Mouse (Mus musculus): ENCODE results near the gene Pde4b.

DNA sequence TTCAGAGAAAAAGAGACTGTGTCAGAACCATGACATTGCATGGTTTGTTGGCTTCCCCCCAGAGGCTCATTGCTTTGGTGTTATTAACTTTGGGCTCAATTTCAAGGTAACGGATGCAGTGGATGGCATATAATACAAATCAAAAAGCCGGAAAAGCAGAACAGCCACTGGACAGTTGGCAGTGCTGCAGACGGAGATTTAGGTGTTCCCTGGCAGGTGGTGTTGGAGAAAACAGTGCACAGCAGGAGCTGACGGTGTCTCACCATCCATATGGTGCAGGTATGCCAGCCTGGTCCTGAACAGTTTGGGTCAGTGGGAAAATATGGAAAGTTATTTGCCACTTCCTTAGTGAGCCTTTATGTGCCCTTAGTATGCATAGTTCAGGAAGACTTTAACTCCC is 1.0 kb upstream of the Pde4b start:
- TF ChIP-seq CTCF (conservative IDR thresholded peaks at IDR 0.05; ENCODE audit: insufficient read depth, insufficient read length, low read depth, low read length) (no peak), POLR2A (IDR thresholded peaks at IDR 0.05; ENCODE audit: low read depth, low read length) (no peak)

Data from kidney, adult 2 months (tissue).